In genomic region chr2:167376160-167376564, GRCm38 (mm10) we compare ENCODE assay signal across 9 mouse cellular contexts. TPM values are rescaled to one million over a fixed set of nuclear protein-coding genes. Genes with fewer than 3 reads are reported as not detected.
DNase-seq lines count a peak whose midpoint lies in the region; ATAC-seq and TF ChIP-seq lines count a peak whose summit lies in the region.
"Had no signal": no experiment of that assay in that cellular context is flagged by ENCODE, and none has a peak within 500 bp of the region (broad histone marks: within the 10 kb centered on the region; RNA-seq: fewer than 3 reads in every experiment).

No protein-coding gene starts in this region.

- no peak for TF ChIP-seq EP300 in liver, embryonic 14.5 days (IDR thresholded peaks at IDR 0.05; ENCODE audit: low read depth)

- no peak for DNase-seq in liver, embryonic 14.5 days (ENCODE audit: low read depth in 3 of 3, low spot score in 3 of 3)
- DNase-seq in brain, embryonic 14.5 days (ENCODE audit: low read depth): peak; percentile 13
- DNase-seq in right cerebral cortex, adult 2 months (ENCODE audit: low spot score in 2 of 2): peak; percentile 40 to 43
- DNase-seq in forebrain, postnatal 0 days: no peak

- peaks cover 0 to 18% of the 10 kb centered on the region in 2 experiments; a peak in 2 of 4 replicates for H3K4me1 ChIP-seq in liver, embryonic 14.5 days (replicated peaks; ENCODE audit: control insufficient read depth in 2 of 2, insufficient read depth in 2 of 2, low read length in 1 of 2)
- H3K4me1 ChIP-seq in liver, embryonic 12.5 days: peaks cover 33% of the 10 kb centered on the region; the same call in 1 of the 2 replicates
- H3K4me1 ChIP-seq in heart, embryonic 13.5 days: peaks cover 34% of the 10 kb centered on the region
- no peaks in the 10 kb centered on the region for H3K4me1 ChIP-seq in forebrain, postnatal 0 days (ENCODE audit: insufficient read depth)
- H3K4me1 ChIP-seq in forebrain, embryonic 16.5 days (replicated peaks; ENCODE audit: control insufficient read depth, insufficient read depth, low read length): peaks cover 6% of the 10 kb centered on the region

- H3K9me3 ChIP-seq in liver, embryonic 14.5 days (ENCODE audit: control insufficient read depth, low read length): no peaks in the 10 kb centered on the region
- H3K9me3 ChIP-seq in liver, embryonic 12.5 days (replicated peaks): no peaks in the 10 kb centered on the region
- no peaks in the 10 kb centered on the region for H3K9me3 ChIP-seq in heart, embryonic 13.5 days
- no peaks in the 10 kb centered on the region for H3K9me3 ChIP-seq in forebrain, postnatal 0 days (ENCODE audit: low read length)
- no peaks in the 10 kb centered on the region for H3K9me3 ChIP-seq in forebrain, embryonic 16.5 days (ENCODE audit: control insufficient read depth, low read length)

- ATAC-seq in liver, embryonic 14.5 days (ENCODE audit: insufficient read depth): peak; percentile 17; the same call in 1 of the 2 replicates
- ATAC-seq in liver, embryonic 12.5 days: no peak; the same call in 1 of the 2 replicates
- no peak; the same call in 1 of the 2 replicates for ATAC-seq in heart, embryonic 13.5 days (ENCODE audit: extremely low read depth, insufficient number of reproducible peaks, low FRiP score, low TSS enrichment)
- ATAC-seq in forebrain, postnatal 0 days: no peak
- no peak for ATAC-seq in granulocyte monocyte progenitor cell, adult 5-6 weeks (replicated peaks; ENCODE audit: poor library complexity, severe bottlenecking)
- ATAC-seq in forebrain, embryonic 16.5 days: no peak

- no peaks in the 10 kb centered on the region for H3K27me3 ChIP-seq in liver, embryonic 14.5 days (ENCODE audit: control insufficient read depth, insufficient read depth, low read length)
- H3K27me3 ChIP-seq in liver, embryonic 12.5 days (replicated peaks): peaks cover 11% of the 10 kb centered on the region; the same call in 1 of the 2 replicates
- no peaks in the 10 kb centered on the region for H3K27me3 ChIP-seq in heart, embryonic 13.5 days (replicated peaks)
- no peaks in the 10 kb centered on the region for H3K27me3 ChIP-seq in forebrain, postnatal 0 days (ENCODE audit: insufficient read depth, low read length)
- no peaks in the 10 kb centered on the region for H3K27me3 ChIP-seq in forebrain, embryonic 16.5 days (replicated peaks; ENCODE audit: control insufficient read depth, insufficient read depth, low read length)

- TF ChIP-seq CTCF in liver, embryonic 14.5 days (IDR thresholded peaks at IDR 0.05; ENCODE audit: low read depth): no peak
- TF ChIP-seq CTCF in brain, embryonic 14.5 days (IDR thresholded peaks at IDR 0.05; ENCODE audit: borderline replicate concordance, extremely low read depth, insufficient read depth, insufficient read length): no peak
- no peak for TF ChIP-seq CTCF in forebrain, postnatal 0 days (IDR thresholded peaks at IDR 0.05; ENCODE audit: low read depth)

- H3K36me3 ChIP-seq in liver, embryonic 14.5 days (replicated peaks; ENCODE audit: control insufficient read depth, insufficient read depth, low read depth): no peaks in the 10 kb centered on the region
- H3K36me3 ChIP-seq in liver, embryonic 12.5 days: no peaks in the 10 kb centered on the region
- no peaks in the 10 kb centered on the region for H3K36me3 ChIP-seq in heart, embryonic 13.5 days
- no peaks in the 10 kb centered on the region for H3K36me3 ChIP-seq in forebrain, postnatal 0 days (ENCODE audit: insufficient read depth)
- H3K36me3 ChIP-seq in forebrain, embryonic 16.5 days (ENCODE audit: control insufficient read depth, insufficient read depth): no peaks in the 10 kb centered on the region

- no peak overlapping the region for H3K27ac ChIP-seq in liver, embryonic 14.5 days
- H3K27ac ChIP-seq in liver, embryonic 12.5 days: no peak overlapping the region
- peak overlapping the region; percentile 69 for H3K27ac ChIP-seq in heart, embryonic 13.5 days (replicated peaks)
- no peak overlapping the region for H3K27ac ChIP-seq in forebrain, postnatal 0 days (ENCODE audit: low read depth, low read length)
- H3K27ac ChIP-seq in forebrain, embryonic 16.5 days (ENCODE audit: low read length): no peak overlapping the region
- H3K27ac ChIP-seq: kidney, postnatal 0 days had no signal

- no peak for TF ChIP-seq POLR2A in brain, embryonic 14.5 days (IDR thresholded peaks at IDR 0.05; ENCODE audit: borderline replicate concordance, extremely low read depth, insufficient read depth, insufficient read length, poor library complexity, severe bottlenecking)

- H3K9ac ChIP-seq in liver, embryonic 14.5 days (replicated peaks): no peak overlapping the region
- H3K9ac ChIP-seq in liver, embryonic 12.5 days: no peak overlapping the region
- no peak overlapping the region; the same call in 1 of the 2 replicates for H3K9ac ChIP-seq in heart, embryonic 13.5 days
- H3K9ac ChIP-seq in forebrain, postnatal 0 days: no peak overlapping the region
- no peak overlapping the region for H3K9ac ChIP-seq in forebrain, embryonic 16.5 days (replicated peaks; ENCODE audit: low read depth, low read length)

- no peak overlapping the region for H3K4me2 ChIP-seq in liver, embryonic 14.5 days (ENCODE audit: low read depth)
- no peak overlapping the region for H3K4me2 ChIP-seq in liver, embryonic 12.5 days
- peak overlapping the region; percentile 40 for H3K4me2 ChIP-seq in heart, embryonic 13.5 days
- no peak overlapping the region for H3K4me2 ChIP-seq in forebrain, postnatal 0 days (ENCODE audit: low read depth)
- H3K4me2 ChIP-seq in forebrain, embryonic 16.5 days (ENCODE audit: low read length): no peak overlapping the region

- H3K4me3 ChIP-seq in liver, embryonic 14.5 days (ENCODE audit: insufficient read depth in 1 of 2, low read depth in 2 of 2, low read length in 2 of 2): no peak overlapping the region
- no peak overlapping the region for H3K4me3 ChIP-seq in liver, embryonic 12.5 days
- peak overlapping the region; percentile 23; the same call in 1 of the 2 replicates for H3K4me3 ChIP-seq in heart, embryonic 13.5 days
- no peak overlapping the region for H3K4me3 ChIP-seq in forebrain, postnatal 0 days (ENCODE audit: low read depth, low read length)
- H3K4me3 ChIP-seq in forebrain, embryonic 16.5 days (replicated peaks; ENCODE audit: low read length): no peak overlapping the region

- WGBS in liver, embryonic 14.5 days (ENCODE audit: insufficient replicate concordance): 65% methylated on average over 8 of the region's 8 CpGs
- 66% methylated on average over 8 of the region's 8 CpGs for WGBS in liver, embryonic 12.5 days (ENCODE audit: insufficient replicate concordance)
- WGBS in heart, embryonic 13.5 days: 38% methylated on average over 8 of the region's 8 CpGs
- 83% methylated on average over 8 of the region's 8 CpGs for WGBS in forebrain, postnatal 0 days
- 80% methylated on average over 8 of the region's 8 CpGs for WGBS in forebrain, embryonic 16.5 days

RNA-seq across cellular contexts. Expression of gene B4galt5, which starts 27.2 kb away (rescaled TPM):
- polyA plus RNA-seq in liver, embryonic 14.5 days (2012; rRNA removed): 2.3 TPM in 2 replicates
- 2.3 and 2.7 TPM in 2 replicates for polyA plus RNA-seq in liver, embryonic 14.5 days (2014; fragmentation: Nextera tagmentation; extraction: Ambion mirVana)
- 8.1 and 9.9 TPM in 2 replicates for polyA plus RNA-seq in liver, embryonic 12.5 days (2016; fragmentation: Nextera tagmentation; extraction: Ambion mirVana)
- 17.6 and 36.9 TPM in 2 replicates for polyA plus RNA-seq in brain, embryonic 14.5 days (2012; rRNA removed)
- polyA plus RNA-seq in heart, embryonic 13.5 days (2015; fragmentation: Nextera tagmentation; extraction: Ambion mirVana): 8.8 and 9.7 TPM in 2 replicates
- 57.4 and 60.7 TPM in 2 replicates for total RNA-seq in forebrain, postnatal 0 days (2014; rRNA removed)
- polyA plus RNA-seq in forebrain, postnatal 0 days (2015; fragmentation: Nextera tagmentation; extraction: Ambion mirVana): 21.1 and 27.4 TPM in 2 replicates
- total RNA-seq in granulocyte monocyte progenitor cell, adult 5-6 weeks (2014; fragmentation: Nextera tagmentation): 12.3 and 19.3 TPM in 2 replicates
- total RNA-seq in granulocyte monocyte progenitor cell, adult 5-6 weeks (2017): 5.0 and 13.1 TPM in 2 replicates
- polyA plus RNA-seq in forebrain, embryonic 16.5 days (2015; fragmentation: Nextera tagmentation; extraction: Ambion mirVana): 9.9 and 12.5 TPM in 2 replicates

RNA-seq across cellular contexts. Expression of gene Slc9a8, which starts 45.4 kb away (rescaled TPM):
- polyA plus RNA-seq in liver, embryonic 14.5 days (2012; rRNA removed): 13.9 and 18.1 TPM in 2 replicates
- polyA plus RNA-seq in liver, embryonic 14.5 days (2014; fragmentation: Nextera tagmentation; extraction: Ambion mirVana): 8.7 and 9.1 TPM in 2 replicates
- polyA plus RNA-seq in liver, embryonic 12.5 days (2016; fragmentation: Nextera tagmentation; extraction: Ambion mirVana): 17.4 and 18.8 TPM in 2 replicates
- 45.5 and 46.2 TPM in 2 replicates for polyA plus RNA-seq in brain, embryonic 14.5 days (2012; rRNA removed)
- polyA plus RNA-seq in heart, embryonic 13.5 days (2015; fragmentation: Nextera tagmentation; extraction: Ambion mirVana): 17.4 and 18.7 TPM in 2 replicates
- total RNA-seq in forebrain, postnatal 0 days (2014; rRNA removed): 23.5 and 38.4 TPM in 2 replicates
- polyA plus RNA-seq in forebrain, postnatal 0 days (2015; fragmentation: Nextera tagmentation; extraction: Ambion mirVana): 10.9 and 18.0 TPM in 2 replicates
- total RNA-seq in granulocyte monocyte progenitor cell, adult 5-6 weeks (2014; fragmentation: Nextera tagmentation): 39.4 and 54.4 TPM in 2 replicates
- 21.1 and 22.0 TPM in 2 replicates for total RNA-seq in granulocyte monocyte progenitor cell, adult 5-6 weeks (2017)
- 21.1 and 24.0 TPM in 2 replicates for polyA plus RNA-seq in forebrain, embryonic 16.5 days (2015; fragmentation: Nextera tagmentation; extraction: Ambion mirVana)

Comparison
In these comparisons a context has a peak if more than half of its experiments do, and no peak if none do; other contexts are left out.
1. DNase-seq: peak in brain, embryonic 14.5 days (single experiment) and right cerebral cortex, adult 2 months (2 of 2); none in liver, embryonic 14.5 days (0 of 3) and forebrain, postnatal 0 days (single experiment).